Mouse (Mus musculus) CH12.LX (cell line): ENCODE results near the gene Il4i1. TPM values are rescaled to one million over a fixed set of nuclear protein-coding genes. Genes with fewer than 3 reads are reported as not detected.

ENCODE experiments used
- DNase-seq: peaks from one replicate; pipeline ENCODE4 v3.0.0-alpha.2; 2013; ENCODE audit errors: extremely low read depth
- H3K27ac ChIP-seq: 2 replicates; pipeline ENCODE4 v1.5.1; 2012; ENCODE audit warnings: low read depth, mild to moderate bottlenecking, control low read depth, moderate library complexity; ENCODE audit not compliant: insufficient read depth
- H3K27me3 ChIP-seq: replicated peaks from 2 replicates; pipeline ENCODE3; 2012; ENCODE audit warnings: inconsistent platforms
- H3K36me3 ChIP-seq, 2 experiments: replicated peaks in 1 of 2; 2 replicates each; pipeline versions ENCODE3 to v1.6.1; 2012; ENCODE audit warnings: inconsistent platforms in 1 of 2, low read length in 1 of 2, mild to moderate bottlenecking in 1 of 2, mixed read lengths in 1 of 2, moderate library complexity in 1 of 2; ENCODE audit not compliant: control insufficient read depth in 1 of 2, insufficient read depth in 1 of 2
- H3K4me1 ChIP-seq, 2 experiments: 2 replicates each; pipeline ENCODE4 v1.6.1; 2012; ENCODE audit warnings: inconsistent platforms in 1 of 2, moderate library complexity in 1 of 2; ENCODE audit not compliant: insufficient read depth in 2 of 2, control insufficient read depth in 1 of 2
- H3K4me2 ChIP-seq: 2 replicates; pipeline ENCODE4 v1.6.1; 2012; ENCODE audit warnings: low read depth, mild to moderate bottlenecking, control low read depth; ENCODE audit not compliant: poor library complexity, insufficient read depth, severe bottlenecking
- H3K4me3 ChIP-seq, 3 experiments: fragments of 150-350 bp in 1 of 3; sonication (generic) in 1 of 3; replicated peaks in 1 of 3; 2 replicates each; pipeline versions ENCODE3 to v1.5.1; 2011 to 2012; ENCODE audit warnings: low read depth in 2 of 3, low read length in 2 of 3, mild to moderate bottlenecking in 2 of 3, moderate library complexity in 2 of 3, control low read depth in 1 of 3, improper control_type of control experiment in 1 of 3, inconsistent platforms in 1 of 3, mixed read lengths in 1 of 3; ENCODE audit not compliant: poor library complexity in 1 of 3
- H3K79me2 ChIP-seq: replicated peaks from 2 replicates; pipeline ENCODE4 v1.6.1; 2012; ENCODE audit warnings: mild to moderate bottlenecking, moderate library complexity; ENCODE audit not compliant: control insufficient read depth, poor library complexity, insufficient read depth, severe bottlenecking; ENCODE audit errors: extremely low read depth
- H3K9ac ChIP-seq: 2 replicates; pipeline ENCODE4 v1.6.1; 2012; ENCODE audit warnings: low read depth, mild to moderate bottlenecking, control low read depth, moderate library complexity; ENCODE audit not compliant: insufficient read depth
- H3K9me3 ChIP-seq: replicated peaks from 2 replicates; pipeline ENCODE3; 2012; ENCODE audit warnings: low read length, inconsistent platforms, mixed read lengths
- BHLHE40 ChIP-seq: IDR thresholded peaks from 2 replicates; pipeline ENCODE4 v1.6.1; 2011; ENCODE audit warnings: mild to moderate bottlenecking, low read depth, low read length, improper control_type of control experiment
- CHD1 ChIP-seq: IDR thresholded peaks from 2 replicates; pipeline ENCODE4 v1.6.1; 2012; ENCODE audit warnings: low read depth, low read length, improper control_type of control experiment, inconsistent platforms
- CHD2 ChIP-seq: IDR thresholded peaks from 2 replicates; pipeline ENCODE4 v1.6.1; 2011; ENCODE audit warnings: low read length, improper control_type of control experiment
- ETS1 ChIP-seq: conservative IDR thresholded peaks from 2 replicates; pipeline ENCODE4 v1.6.1; 2012; ENCODE audit warnings: low read depth, mild to moderate bottlenecking, inconsistent platforms, low read length, improper control_type of control experiment, moderate library complexity
- GABPA ChIP-seq: IDR thresholded peaks from 2 replicates; pipeline ENCODE4 v1.6.1; 2012; ENCODE audit warnings: low read depth, low read length, improper control_type of control experiment, inconsistent platforms; ENCODE audit not compliant: insufficient replicate concordance
- HCFC1 ChIP-seq: IDR thresholded peaks from 2 replicates; pipeline ENCODE4 v1.6.1; 2012; ENCODE audit warnings: low read depth, mild to moderate bottlenecking, inconsistent platforms, low read length, improper control_type of control experiment
- IRF4 ChIP-seq: IDR thresholded peaks from 2 replicates; pipeline ENCODE4 v1.6.1; 2014; ENCODE audit warnings: low read depth, mild to moderate bottlenecking, inconsistent platforms, low read length, improper control_type of control experiment
- JUN ChIP-seq: IDR thresholded peaks from 2 replicates; pipeline ENCODE4 v1.6.1; 2011; ENCODE audit warnings: low read depth, mild to moderate bottlenecking, low read length, improper control_type of control experiment, moderate library complexity; ENCODE audit not compliant: insufficient read depth
- JUND ChIP-seq: conservative IDR thresholded peaks from 2 replicates; pipeline ENCODE4 v1.6.1; 2011; ENCODE audit warnings: low read depth, low read length, improper control_type of control experiment
- KAT2A ChIP-seq: IDR thresholded peaks from 2 replicates; pipeline ENCODE4 v1.6.1; 2012; ENCODE audit warnings: low read length, improper control_type of control experiment, inconsistent platforms; ENCODE audit not compliant: insufficient replicate concordance
- MAX ChIP-seq: IDR thresholded peaks from 2 replicates; pipeline ENCODE4 v1.6.1; 2011; ENCODE audit warnings: low read length, improper control_type of control experiment
- MAZ ChIP-seq: IDR thresholded peaks from 2 replicates; pipeline ENCODE4 v1.6.1; 2012; ENCODE audit warnings: low read depth, mild to moderate bottlenecking, inconsistent platforms, low read length, improper control_type of control experiment, moderate library complexity
- MEF2A ChIP-seq: IDR thresholded peaks from 2 replicates; pipeline ENCODE4 v1.6.1; 2014; ENCODE audit warnings: low read depth, mild to moderate bottlenecking, inconsistent platforms, low read length, improper control_type of control experiment, borderline replicate concordance
- MXI1 ChIP-seq: IDR thresholded peaks from 2 replicates; pipeline ENCODE4 v1.6.1; 2011; ENCODE audit warnings: mild to moderate bottlenecking, low read depth, low read length, improper control_type of control experiment
- NELFE ChIP-seq: IDR thresholded peaks from 2 replicates; pipeline ENCODE4 v1.6.1; 2011; ENCODE audit warnings: low read depth, low read length, improper control_type of control experiment
- POLR2A ChIP-seq: IDR thresholded peaks from 2 replicates; pipeline ENCODE4 v1.6.1; 2011; ENCODE audit warnings: low read depth, mild to moderate bottlenecking, improper control_type of control experiment, low read length
- RCOR1 ChIP-seq: conservative IDR thresholded peaks from 2 replicates; pipeline ENCODE4 v1.6.1; 2012; ENCODE audit warnings: low read depth, mild to moderate bottlenecking, inconsistent platforms, low read length, improper control_type of control experiment
- SIN3A ChIP-seq: IDR thresholded peaks from 2 replicates; pipeline ENCODE4 v1.6.1; 2012; ENCODE audit warnings: low read length, improper control_type of control experiment, inconsistent platforms
- TCF12 ChIP-seq: IDR thresholded peaks from 2 replicates; pipeline ENCODE4 v1.6.1; 2014; ENCODE audit warnings: low read depth, mild to moderate bottlenecking, inconsistent platforms, low read length, improper control_type of control experiment
- USF1 ChIP-seq: IDR thresholded peaks from 2 replicates; pipeline ENCODE4 v1.6.1; 2014; ENCODE audit warnings: low read depth, mild to moderate bottlenecking, inconsistent platforms, low read length, improper control_type of control experiment
- USF2 ChIP-seq: conservative IDR thresholded peaks from 2 replicates; pipeline ENCODE4 v1.6.1; 2011; ENCODE audit warnings: low read depth, low read length, improper control_type of control experiment
- ZC3H11A ChIP-seq: IDR thresholded peaks from 2 replicates; pipeline ENCODE4 v1.6.1; 2012; ENCODE audit warnings: low read depth, mild to moderate bottlenecking, inconsistent platforms, low read length, improper control_type of control experiment
- ZMIZ1 ChIP-seq: IDR thresholded peaks from 2 replicates; pipeline ENCODE4 v1.6.1; 2012; ENCODE audit warnings: low read depth, mild to moderate bottlenecking, inconsistent platforms, low read length, improper control_type of control experiment
- dilution Hi-C: fragments of 300-500 bp; cut with MboI; formaldehyde crosslinking; loops from 2 replicates; pipeline ENCODE4 v1.14.3; 2020; ENCODE audit warnings: low sequenced_read_pairs; ENCODE audit not compliant: extremely low pct_unique_long_range_greater_than_20kb, extremely low pct_ligation_motif_present
- in situ Hi-C: fragments of 300-500 bp; cut with MboI; formaldehyde crosslinking; loops from 3 replicates; pipeline ENCODE4 v1.14.3; 2019; ENCODE audit warnings: low sequenced_read_pairs, low pct_ligation_motif_present, low pct_unique_long_range_greater_than_20kb, mixed read lengths
- polyA plus RNA-seq: library from polyadenylated mRNA; unstranded; fragments of >175 nt; gene quantifications from 2 replicates; pipeline ENCODE4 v1.2.1, GENCODE M21; 2012; ENCODE audit warnings: low read depth; ENCODE audit not compliant: insufficient read length
- total RNA-seq, 2 experiments: library from RNA; depleted of rRNA; stranded (reverse); fragments of 300-350 nt in 1 of 2; fragments of >200 nt in 1 of 2; gene quantifications; 2 replicates each; pipeline ENCODE4 v1.2.3; 2012 to 2014

Il4i1 gene
- total and polyA plus RNA-seq, 3 experiments: 17.6 to 57.5 (median 49.2) TPM

DNA sequence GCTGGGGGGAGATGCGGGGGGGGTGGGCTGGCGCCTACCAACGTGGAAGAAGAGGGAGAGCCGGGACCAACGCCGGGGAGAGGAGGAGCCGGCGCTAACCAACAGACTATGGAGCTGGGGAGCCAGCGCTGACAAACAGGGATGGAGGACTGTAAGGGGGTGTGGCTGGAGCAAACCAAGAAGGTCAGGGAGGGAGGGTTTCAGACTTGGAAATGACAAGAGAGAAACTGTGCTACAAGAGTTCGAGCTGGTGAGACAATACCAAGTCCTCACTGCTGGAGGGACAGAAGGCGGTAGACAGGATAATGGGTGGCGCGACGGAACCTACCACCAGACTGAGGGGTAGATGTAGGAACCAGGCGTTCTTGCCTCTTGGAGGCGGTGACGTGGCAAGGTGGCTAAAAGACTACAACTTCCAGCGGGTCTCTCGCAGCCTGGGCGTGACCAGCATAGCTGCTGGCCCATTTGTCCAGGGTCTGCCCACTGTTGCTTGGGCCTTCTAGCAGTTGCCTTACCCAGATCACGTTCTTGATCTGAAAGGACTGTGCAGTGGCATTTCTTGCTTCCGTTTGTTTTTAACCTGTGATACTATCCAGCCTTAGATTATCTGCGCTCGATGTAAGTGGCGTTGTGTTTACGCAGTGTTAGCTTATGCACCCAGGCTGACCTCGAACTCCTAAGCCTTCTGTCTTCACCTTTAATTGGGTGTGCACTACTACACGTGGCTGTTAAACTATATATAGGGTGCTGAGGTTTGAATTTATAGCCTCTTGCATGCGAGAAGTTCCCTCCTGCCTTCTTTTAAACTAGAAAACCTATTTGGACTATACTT lies 53.7 kb downstream of the Il4i1 start, which contains the start of gene Ptov1:
Ptov1 (minus strand) TSS at position 92 of the 832 bp plus-strand sequence.
- no peaks in the 10 kb centered on the region for H3K79me2 ChIP-seq
- peak within 1 kb of the TSS; percentile 50 to 97 (median 66) for H3K4me3 ChIP-seq
- H3K27ac ChIP-seq: peak within 1 kb of the TSS; percentile 31; the same call in 1 of the 2 replicates
- in situ Hi-C loops (no loop called here), dilution Hi-C loops (no loop called here)
- H3K36me3 ChIP-seq: peaks cover 3 to 16% of the 10 kb centered on the region in 2 experiments
- H3K9me3 ChIP-seq: no peaks in the 10 kb centered on the region
- peak; percentile 84 for DNase-seq
- peak within 1 kb of the TSS; percentile 78 for H3K9ac ChIP-seq
- H3K4me2 ChIP-seq: peak within 1 kb of the TSS; percentile 98
- peaks cover 28% of the 10 kb centered on the region for H3K27me3 ChIP-seq
- TF ChIP-seq RCOR1: no peak
- TF ChIP-seq JUND: no peak
- TF ChIP-seq TCF12: peak; percentile 15; the same call in 1 of the 2 replicates
- 0 out of 2 replicates have a peak, but pooled peaks have one; percentile 34 for TF ChIP-seq MAZ
- TF ChIP-seq CHD1: peak; percentile 97
- 0 out of 2 replicates have a peak, but pooled peaks have one; percentile 14 for TF ChIP-seq KAT2A
- TF ChIP-seq IRF4: peak; percentile 28; the same call in 1 of the 2 replicates
- no peak for TF ChIP-seq BHLHE40
- 0 out of 2 replicates have a peak, but pooled peaks have one; percentile 24 for TF ChIP-seq MXI1
- peak; percentile 66 for TF ChIP-seq SIN3A
- 0 out of 2 replicates have a peak, but pooled peaks have one; percentile 43 for TF ChIP-seq ZMIZ1
- TF ChIP-seq POLR2A: 0 out of 2 replicates have a peak, but pooled peaks have one; percentile 18
- peak; percentile 77 for TF ChIP-seq HCFC1
- TF ChIP-seq ZC3H11A: no peak
- TF ChIP-seq NELFE: no peak
- 0 out of 2 replicates have a peak, but pooled peaks have one; percentile 27 for TF ChIP-seq MEF2A
- 0 out of 2 replicates have a peak, but pooled peaks have one; percentile 6 for TF ChIP-seq ETS1
- peaks cover 22 to 36% of the 10 kb centered on the region in 2 experiments for H3K4me1 ChIP-seq

- DNase-seq: no peak
- H3K9me3 ChIP-seq: no peaks in the 10 kb centered on the region
- no peaks in the 10 kb centered on the region for H3K79me2 ChIP-seq
- in situ Hi-C loops (no loop called here), dilution Hi-C loops (no loop called here)
- no peak for TF ChIP-seq MAX
- no peak for TF ChIP-seq CHD1
- TF ChIP-seq HCFC1: no peak
- no peak for TF ChIP-seq ZC3H11A
- no peak for TF ChIP-seq USF1
- no peak for TF ChIP-seq TCF12
- TF ChIP-seq JUN: no peak
- no peak for TF ChIP-seq KAT2A
- TF ChIP-seq CHD2: no peak
- no peak for TF ChIP-seq IRF4
- TF ChIP-seq GABPA: no peak
- no peak for TF ChIP-seq ETS1
- no peak for TF ChIP-seq USF2
- H3K4me3 ChIP-seq: no peak overlapping the region
- H3K27ac ChIP-seq: no peak overlapping the region
- H3K27me3 ChIP-seq: peaks cover 28% of the 10 kb centered on the region
- H3K4me2 ChIP-seq: peak overlapping the region; percentile 98; the same call in 1 of the 2 replicates
- peaks cover 16 to 29% of the 10 kb centered on the region in 2 experiments for H3K4me1 ChIP-seq
- H3K9ac ChIP-seq: no peak overlapping the region
- H3K36me3 ChIP-seq: peaks cover 0 to 11% of the 10 kb centered on the region in 2 experiments
Observed at GRCm38 (mm10) chr7:44870614-44871013, 54.4 kb downstream of the Il4i1 start.
